Mouse (Mus musculus) liver, embryonic 11.5 days (tissue): ENCODE data around the gene Fam129a. TPM values are rescaled to one million over a fixed set of nuclear protein-coding genes. Genes with fewer than 3 reads are reported as not detected.

Experiments
- ATAC-seq: fragments of 200-750 bp; cut with Nextera tagmentation; replicated peaks from 2 replicates; pipeline ENCODE4 v1.8.0; 2017; ENCODE audit warnings: moderate number of reproducible peaks, mild to moderate bottlenecking, moderate TSS enrichment, moderate library complexity; ENCODE audit not compliant: low FRiP score
- DNase-seq: peaks from one replicate; pipeline ENCODE4 v3.0.0-alpha.2; 2017; ENCODE audit warnings: low spot score
- H3K27ac ChIP-seq: fragments of 300-500 bp; sonication (generic); 2 replicates; pipeline ENCODE4 v1.5.1; 2014; ENCODE audit warnings: mild to moderate bottlenecking, low read depth, low read length, control low read depth
- H3K27me3 ChIP-seq: fragments of 300-500 bp; sonication (generic); replicated peaks from 2 replicates; pipeline ENCODE4 v1.6.1; 2014; ENCODE audit warnings: low read length, mixed read lengths; ENCODE audit not compliant: control insufficient read depth, insufficient read depth
- H3K36me3 ChIP-seq: fragments of 300-500 bp; sonication (generic); 2 replicates; pipeline ENCODE4 v1.6.1; 2014; ENCODE audit warnings: mild to moderate bottlenecking, low read length, moderate library complexity, mixed read lengths; ENCODE audit not compliant: control insufficient read depth, insufficient read depth
- H3K4me1 ChIP-seq: fragments of 300-500 bp; sonication (generic); replicated peaks from 2 replicates; pipeline ENCODE4 v1.6.1; 2014; ENCODE audit warnings: low read length, mixed read lengths; ENCODE audit not compliant: control insufficient read depth, insufficient read depth
- H3K4me2 ChIP-seq: fragments of 300-500 bp; sonication (generic); 2 replicates; pipeline ENCODE4 v1.6.1; 2014; ENCODE audit warnings: mild to moderate bottlenecking, control low read depth, moderate library complexity
- H3K4me3 ChIP-seq: fragments of 300-500 bp; sonication (generic); 2 replicates; pipeline ENCODE4 v1.5.1; 2014; ENCODE audit warnings: low read depth, low read length, control low read depth
- H3K9ac ChIP-seq: fragments of 300-500 bp; sonication (generic); 2 replicates; pipeline ENCODE4 v1.6.1; 2014; ENCODE audit warnings: low read depth, low read length, control low read depth
- H3K9me3 ChIP-seq: fragments of 300-500 bp; sonication (generic); 2 replicates; pipeline ENCODE4 v1.6.1; 2016; ENCODE audit warnings: low read length, inconsistent platforms, mixed read lengths; ENCODE audit not compliant: control insufficient read depth
- WGBS: fragments of 180-500 bp; shearing (Covaris S2); extraction: QIAGEN DNeasy Blood & Tissue Kit; methylation state at CpG from one replicate; pipeline ENCODE4 v1.1.7; 2014; 5-methylcytosine and 5-hydroxymethylcytosine counted together
- polyA plus RNA-seq: library from polyadenylated mRNA; unstranded; fragments of >200 nt; fragmentation: Nextera tagmentation; extraction: Ambion mirVana; gene quantifications from 2 replicates; pipeline ENCODE4 v1.2.1, GENCODE M21; 2014

Gene Fam129a
- 2.1 and 3.0 TPM in 2 replicates for polyA plus RNA-seq

GRCm38 (mm10) chr1:151570981-151571837 is at the start of gene Fam129a:
TSS of gene Fam129a (plus strand) at chr1:151571186.
- H3K27ac ChIP-seq: no peak within 1 kb of the TSS
- H3K9me3 ChIP-seq: no peaks in the 10 kb centered on the region
- peak within 1 kb of the TSS; percentile 83 for H3K4me2 ChIP-seq
- H3K4me1 ChIP-seq: peaks cover 12% of the 10 kb centered on the region
- peak; percentile 70 for ATAC-seq
- peak; percentile 55 for DNase-seq
- WGBS: 5% methylated on average over 46 of the region's 46 CpGs
- H3K27me3 ChIP-seq: peaks cover 14% of the 10 kb centered on the region
- peak within 1 kb of the TSS; percentile 57 for H3K9ac ChIP-seq
- H3K4me3 ChIP-seq: peak within 1 kb of the TSS; percentile 45
- no peaks in the 10 kb centered on the region for H3K36me3 ChIP-seq

- no peaks in the 10 kb centered on the region for H3K36me3 ChIP-seq
- no peaks in the 10 kb centered on the region for H3K4me1 ChIP-seq
- H3K4me2 ChIP-seq: no peak overlapping the region
- H3K9me3 ChIP-seq: no peaks in the 10 kb centered on the region
- 74% methylated on average over 3 of the region's 3 CpGs for WGBS
- H3K9ac ChIP-seq: no peak overlapping the region
- DNase-seq: no peak
- H3K27ac ChIP-seq: no peak overlapping the region
- no peak overlapping the region for H3K4me3 ChIP-seq
- no peak for ATAC-seq
- H3K27me3 ChIP-seq: no peaks in the 10 kb centered on the region
Observed at GRCm38 (mm10) chr1:151526701-151527100, 44.3 kb upstream of the Fam129a start.

GRCm38 (mm10) chr1:151543796-151544477 is 27.0 kb upstream of the Fam129a start:
- WGBS: 75% methylated on average over 6 of the region's 6 CpGs
- ATAC-seq (no peak), DNase-seq (no peak)
- no peak overlapping the region for H3K4me2 ChIP-seq
- H3K9me3 ChIP-seq: no peaks in the 10 kb centered on the region
- no peaks in the 10 kb centered on the region for H3K4me1 ChIP-seq
- H3K27me3 ChIP-seq: no peaks in the 10 kb centered on the region
- no peaks in the 10 kb centered on the region for H3K36me3 ChIP-seq
- no peak overlapping the region for H3K9ac ChIP-seq
- H3K4me3 ChIP-seq: no peak overlapping the region
- no peak overlapping the region for H3K27ac ChIP-seq

DNA sequence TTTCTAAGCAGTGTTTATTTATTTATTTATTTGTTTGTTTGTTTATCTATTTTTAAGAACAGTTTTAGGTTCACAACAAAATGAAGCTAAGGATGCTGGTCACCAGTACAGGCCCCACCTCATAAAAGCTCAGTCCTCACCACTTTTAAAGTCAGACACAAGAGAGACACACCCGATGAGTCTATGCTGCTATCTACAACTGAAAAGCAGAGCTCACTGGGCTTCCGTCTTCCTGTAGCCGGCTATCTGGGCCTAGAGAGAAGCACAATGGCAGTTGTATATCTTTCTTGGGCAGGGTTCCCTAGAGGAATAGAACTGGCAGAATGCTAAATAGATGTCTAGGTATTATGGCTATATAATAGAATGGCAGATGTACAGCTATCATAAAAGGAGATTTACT is 26.4 kb upstream of the Fam129a start:
- no peak overlapping the region for H3K27ac ChIP-seq
- H3K4me2 ChIP-seq: no peak overlapping the region
- H3K27me3 ChIP-seq: no peaks in the 10 kb centered on the region
- no peak overlapping the region for H3K4me3 ChIP-seq
- 53% methylated on average over 3 of the region's 3 CpGs for WGBS
- H3K9ac ChIP-seq: no peak overlapping the region
- ATAC-seq (no peak), DNase-seq (no peak)
- no peaks in the 10 kb centered on the region for H3K36me3 ChIP-seq
- H3K4me1 ChIP-seq: no peaks in the 10 kb centered on the region; the same call in 1 of the 2 replicates
- H3K9me3 ChIP-seq: no peaks in the 10 kb centered on the region

GRCm38 (mm10) chr1:151545571-151545970 is 25.4 kb upstream of the Fam129a start:
- 76% methylated on average over 7 of the region's 7 CpGs for WGBS
- ATAC-seq: no peak

DNA sequence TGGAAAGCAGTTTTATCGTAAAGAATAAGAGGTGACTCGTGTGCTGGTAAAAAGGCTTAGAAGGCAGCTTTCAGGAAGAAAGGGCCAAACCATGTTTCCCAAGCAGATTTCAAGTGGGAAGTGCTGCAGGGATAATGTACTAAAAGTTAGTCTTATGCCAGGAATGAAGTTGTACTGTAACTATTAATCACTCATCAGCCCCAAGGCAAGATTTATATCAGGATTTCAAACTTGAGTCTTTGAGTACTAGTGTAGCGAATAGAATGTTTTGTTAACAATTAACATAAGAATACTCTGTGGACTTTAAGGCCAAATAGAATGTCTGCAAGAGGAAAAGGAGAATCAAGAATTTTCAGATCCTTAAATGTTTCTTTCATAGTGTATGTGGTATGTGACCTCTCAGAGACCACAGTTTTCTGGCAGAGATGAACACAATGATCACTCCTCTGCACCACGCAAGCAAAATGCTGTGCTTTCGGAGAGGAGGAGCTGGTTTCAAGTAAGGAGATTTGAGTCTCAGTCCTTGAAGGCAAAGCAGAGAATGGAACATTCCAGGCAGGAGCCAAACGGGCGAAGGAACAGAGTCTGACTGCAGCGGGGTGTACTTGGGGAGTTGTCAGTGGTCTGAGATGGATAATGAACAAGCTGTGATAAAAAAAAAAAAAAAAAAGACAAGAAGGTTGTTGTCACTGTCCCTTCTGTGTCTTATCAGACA is 21.9 kb upstream of the Fam129a start:
- no peaks in the 10 kb centered on the region for H3K27me3 ChIP-seq
- H3K4me3 ChIP-seq: no peak overlapping the region
- no peaks in the 10 kb centered on the region for H3K9me3 ChIP-seq
- H3K27ac ChIP-seq: no peak overlapping the region
- H3K4me1 ChIP-seq: no peaks in the 10 kb centered on the region; the same call in 1 of the 2 replicates
- no peaks in the 10 kb centered on the region for H3K36me3 ChIP-seq
- 71% methylated on average over 8 of the region's 8 CpGs for WGBS
- H3K4me2 ChIP-seq: no peak overlapping the region
- ATAC-seq: no peak
- no peak for DNase-seq
- no peak overlapping the region for H3K9ac ChIP-seq

More at GRCm38 (mm10) chr1:151545571-151545970, 25.4 kb upstream of the Fam129a start:
- Histone ChIP-seq H3K9ac (no peak overlapping the region), H3K27me3 (no peaks in the 10 kb centered on the region), H3K4me2 (no peak overlapping the region), H3K27ac (no peak overlapping the region), H3K4me3 (no peak overlapping the region), H3K36me3 (no peaks in the 10 kb centered on the region), H3K4me1 (no peaks in the 10 kb centered on the region; the same call in 1 of the 2 replicates), H3K9me3 (no peaks in the 10 kb centered on the region)
- DNase-seq: no peak

DNA sequence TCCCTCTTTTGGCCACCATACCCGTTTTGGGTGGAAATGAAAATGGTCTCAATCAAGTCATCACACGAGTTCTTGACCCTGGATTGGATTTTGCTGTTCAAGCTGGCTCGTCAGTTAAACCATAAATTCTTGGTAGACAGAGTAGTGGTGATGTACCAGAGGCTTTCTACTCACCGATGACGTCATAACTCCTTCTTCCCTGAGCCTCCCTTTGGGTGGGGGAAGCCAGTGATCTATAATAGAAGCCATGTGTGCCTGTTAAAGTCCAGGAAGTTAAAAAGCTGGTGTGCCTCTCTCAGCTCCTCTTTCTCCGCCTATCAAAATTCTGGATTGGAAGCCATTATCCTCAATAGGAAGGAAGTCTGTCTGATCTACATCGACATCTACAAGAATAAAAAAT is 21.2 kb upstream of the Fam129a start:
- DNase-seq (no peak), ATAC-seq (no peak)
- H3K9ac ChIP-seq: no peak overlapping the region
- H3K4me1 ChIP-seq: no peaks in the 10 kb centered on the region; the same call in 1 of the 2 replicates
- H3K36me3 ChIP-seq: no peaks in the 10 kb centered on the region
- WGBS: 63% methylated on average over 7 of the region's 7 CpGs
- H3K4me3 ChIP-seq: no peak overlapping the region
- H3K9me3 ChIP-seq: no peaks in the 10 kb centered on the region
- H3K27me3 ChIP-seq: no peaks in the 10 kb centered on the region
- H3K4me2 ChIP-seq: no peak overlapping the region
- H3K27ac ChIP-seq: no peak overlapping the region

DNA sequence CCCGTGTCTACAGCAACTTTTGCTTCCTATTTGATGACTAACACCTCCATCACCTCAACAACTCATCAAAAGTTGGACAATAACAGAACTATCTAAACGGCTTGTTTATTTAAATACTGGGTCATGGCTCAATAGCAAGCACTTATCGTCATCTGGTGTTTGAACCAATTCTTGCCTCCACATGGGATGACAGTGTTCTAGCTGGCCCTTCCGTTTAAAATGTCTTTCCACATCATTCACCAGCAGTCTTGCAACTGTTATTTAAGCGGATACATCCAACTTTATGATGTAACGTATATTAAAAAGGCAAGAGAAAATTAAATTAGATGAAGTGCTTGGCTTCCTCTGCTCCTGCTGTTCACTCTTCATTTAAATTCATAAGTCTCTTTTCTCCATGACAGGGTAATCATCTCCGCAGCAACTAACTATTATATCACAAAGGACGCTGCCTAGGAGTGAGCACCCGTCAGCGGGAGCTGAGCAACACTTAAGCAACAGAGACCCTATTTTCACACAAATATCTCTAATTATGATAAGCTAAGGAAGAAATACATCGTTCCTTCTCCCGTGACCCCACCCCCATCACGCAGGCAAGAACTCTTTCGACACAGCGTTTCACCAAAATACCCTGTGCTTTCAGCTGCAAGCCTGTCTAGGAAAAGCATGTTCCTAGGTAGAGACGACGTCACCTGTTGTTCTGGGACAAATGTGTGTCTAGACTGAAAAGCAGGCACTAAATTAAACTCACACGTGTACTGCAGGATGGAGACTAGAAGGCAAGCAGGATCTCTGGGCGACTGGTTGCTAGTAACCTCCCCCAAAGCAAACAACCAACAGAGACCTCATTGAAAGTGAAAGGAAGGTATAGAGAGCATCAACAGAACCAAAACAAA is 20.2 kb upstream of the Fam129a start:
- Histone ChIP-seq H3K27ac (no peak overlapping the region), H3K9me3 (no peaks in the 10 kb centered on the region), H3K4me3 (no peak overlapping the region), H3K4me2 (no peak overlapping the region), H3K4me1 (no peaks in the 10 kb centered on the region; the same call in 1 of the 2 replicates), H3K27me3 (no peaks in the 10 kb centered on the region), H3K9ac (no peak overlapping the region), H3K36me3 (no peaks in the 10 kb centered on the region)
- ATAC-seq (no peak), DNase-seq (no peak)
- 57% methylated on average over 19 of the region's 19 CpGs for WGBS
